Comparison of ENCODE assay signal across 20 mouse cellular contexts in genomic region chr9:48609734-48610133, GRCm38 (mm10). TPM values are rescaled to one million over a fixed set of nuclear protein-coding genes. Genes with fewer than 3 reads are reported as not detected.
DNase-seq lines count a peak whose midpoint lies in the region; ATAC-seq lines count a peak whose summit lies in the region.
"Had no signal": no experiment of that assay in that cellular context is flagged by ENCODE, and none has a peak within 500 bp of the region (broad histone marks: within the 10 kb centered on the region; RNA-seq: fewer than 3 reads in every experiment).

No protein-coding gene starts in this region.

- H3K27me3 ChIP-seq in neural tube, embryonic 15.5 days (replicated peaks): no peaks in the 10 kb centered on the region
- no peaks in the 10 kb centered on the region for H3K27me3 ChIP-seq in hindbrain, embryonic 11.5 days (ENCODE audit: control insufficient read depth, insufficient read depth, low read length)
- H3K27me3 ChIP-seq: embryonic facial prominence, embryonic 15.5 days; forebrain, embryonic 12.5 days; hindbrain, embryonic 13.5 days had no signal

- H3K4me1 ChIP-seq in neural tube, embryonic 15.5 days: no peaks in the 10 kb centered on the region
- no peaks in the 10 kb centered on the region for H3K4me1 ChIP-seq in hindbrain, embryonic 11.5 days (replicated peaks; ENCODE audit: control insufficient read depth, insufficient read depth, low read length)
- H3K4me1 ChIP-seq: forebrain, embryonic 12.5 days; heart, embryonic 10.5 days; hindbrain, embryonic 13.5 days had no signal

- H3K36me3 ChIP-seq in neural tube, embryonic 15.5 days: no peaks in the 10 kb centered on the region
- H3K36me3 ChIP-seq in hindbrain, embryonic 11.5 days (ENCODE audit: control insufficient read depth, insufficient read depth, low read length): no peaks in the 10 kb centered on the region
- H3K36me3 ChIP-seq: embryonic facial prominence, embryonic 15.5 days; forebrain, embryonic 12.5 days; heart, embryonic 10.5 days; hindbrain, embryonic 13.5 days had no signal

- H3K9me3 ChIP-seq in neural tube, embryonic 15.5 days (replicated peaks): no peaks in the 10 kb centered on the region
- no peaks in the 10 kb centered on the region for H3K9me3 ChIP-seq in hindbrain, embryonic 11.5 days (ENCODE audit: control insufficient read depth, low read length)
- H3K9me3 ChIP-seq: embryonic facial prominence, embryonic 15.5 days; forebrain, embryonic 12.5 days; heart, embryonic 10.5 days; hindbrain, embryonic 13.5 days had no signal

- no peak overlapping the region for H3K27ac ChIP-seq in neural tube, embryonic 15.5 days (replicated peaks)
- no peak overlapping the region for H3K27ac ChIP-seq in hindbrain, embryonic 11.5 days (ENCODE audit: low read depth, low read length)
- H3K27ac ChIP-seq: embryonic facial prominence, embryonic 15.5 days; forebrain, embryonic 12.5 days; heart, embryonic 10.5 days; hindbrain, embryonic 13.5 days had no signal

- H3K4me2 ChIP-seq in neural tube, embryonic 15.5 days: no peak overlapping the region
- H3K4me2 ChIP-seq in hindbrain, embryonic 11.5 days (replicated peaks; ENCODE audit: low read depth, low read length): no peak overlapping the region
- H3K4me2 ChIP-seq: embryonic facial prominence, embryonic 15.5 days; forebrain, embryonic 12.5 days; hindbrain, embryonic 13.5 days had no signal

- WGBS in neural tube, embryonic 15.5 days: 76% methylated on average over 4 of the region's 4 CpGs
- 76% methylated on average over 4 of the region's 4 CpGs for WGBS in hindbrain, embryonic 11.5 days

- no peak overlapping the region for H3K9ac ChIP-seq in neural tube, embryonic 15.5 days (replicated peaks)
- H3K9ac ChIP-seq in hindbrain, embryonic 11.5 days (ENCODE audit: low read depth, low read length): no peak overlapping the region
- H3K9ac ChIP-seq: embryonic facial prominence, embryonic 15.5 days; forebrain, embryonic 12.5 days; hindbrain, embryonic 13.5 days had no signal

- no peak overlapping the region for H3K4me3 ChIP-seq in neural tube, embryonic 15.5 days (replicated peaks)
- H3K4me3 ChIP-seq in hindbrain, embryonic 11.5 days (ENCODE audit: low read depth, low read length): no peak overlapping the region
- H3K4me3 ChIP-seq: embryonic facial prominence, embryonic 15.5 days; erythroblast, embryonic 14.5 days; forebrain, embryonic 12.5 days; heart, embryonic 10.5 days; hindbrain, embryonic 13.5 days had no signal

- peak; percentile 81 for DNase-seq in heart, adult 11 months
- no peak for DNase-seq in heart, adult 9 months (ENCODE audit: low spot score in 2 of 2)
- peak; percentile 9 for DNase-seq in neural tube, embryonic 10.5 days (ENCODE audit: extremely low spot score, low spot score)
- DNase-seq in left cerebral cortex, adult 9 months (ENCODE audit: low spot score in 2 of 2): no peak
- no peak for DNase-seq in hindbrain, embryonic 11.5 days (ENCODE audit: low spot score)
- DNase-seq: adrenal gland, adult 8-10 months; adrenal gland, postnatal 36 days; cerebellum, adult 2 months; cerebellum, postnatal 10 days; gastrocnemius, postnatal 14 days; heart, postnatal 10 days; heart, postnatal 4 days had no signal

- no peak for ATAC-seq in neural tube, embryonic 15.5 days (ENCODE audit: low FRiP score)
- ATAC-seq in megakaryocyte progenitor cell, adult 5-6 weeks (replicated peaks; ENCODE audit: poor library complexity): peak; percentile 60
- ATAC-seq in hindbrain, embryonic 11.5 days (ENCODE audit: low FRiP score): no peak
- ATAC-seq: forebrain, embryonic 16.5 days had no signal

RNA-seq across cellular contexts. Expression of gene Nnmt, which starts 4.8 kb away (rescaled TPM):
- 0.70 and 0.92 TPM in 2 replicates for polyA plus RNA-seq in neural tube, embryonic 15.5 days (2015; fragmentation: Nextera tagmentation; extraction: Ambion mirVana)
- total RNA-seq in megakaryocyte progenitor cell, adult 5-6 weeks (2015): 0.98 TPM in 1 of 2 replicates, not detected in the other
- not detected in 2 replicates for total RNA-seq in megakaryocyte progenitor cell, adult 5-6 weeks (2017)
- 0.81 and 1.2 TPM in 2 replicates for polyA plus RNA-seq in hindbrain, embryonic 11.5 days (2014; fragmentation: Nextera tagmentation; extraction: Ambion mirVana)
- polyA plus RNA-seq: erythroblast, embryonic 14.5 days had no signal

Comparison
In these comparisons a context has a peak if more than half of its experiments do, and no peak if none do; other contexts are left out.
1. DNase-seq: peak in heart, adult 11 months (single experiment) and neural tube, embryonic 10.5 days (single experiment); none in heart, adult 9 months (0 of 2), left cerebral cortex, adult 9 months (0 of 2) and hindbrain, embryonic 11.5 days (single experiment).